Mouse (Mus musculus) myocyte (in vitro differentiated cells): Measurements from ENCODE around the gene Cyp26c1.

Experiments
- CEBPB ChIP-seq: IDR thresholded peaks from 2 replicates; pipeline ENCODE4 v1.6.1; 2011; ENCODE audit warnings: mild to moderate bottlenecking, moderate library complexity; ENCODE audit not compliant: poor library complexity, insufficient read depth, severe bottlenecking
- E2F4 ChIP-seq: IDR thresholded peaks from one replicate; pipeline ENCODE4 v1.6.1; 2011; ENCODE audit warnings: mild to moderate bottlenecking, control low read depth, moderate library complexity; ENCODE audit not compliant: insufficient read depth
- MAX ChIP-seq: IDR thresholded peaks from one replicate; pipeline ENCODE4 v1.6.1; 2011; ENCODE audit warnings: low read depth, mild to moderate bottlenecking, control low read depth
- MYOD1 ChIP-seq, 3 experiments: IDR thresholded peaks; one replicate each; pipeline ENCODE4 v1.6.1; 2011; ENCODE audit warnings: control low read depth in 2 of 3, low read depth in 2 of 3, mild to moderate bottlenecking in 2 of 3, moderate library complexity in 1 of 3; ENCODE audit not compliant: insufficient read length in 2 of 3, control insufficient read depth in 1 of 3
- MYOG ChIP-seq, 3 experiments: IDR thresholded peaks; one replicate each; pipeline ENCODE4 v1.6.1; 2011; ENCODE audit warnings: control low read depth in 2 of 3, low read depth in 2 of 3, mild to moderate bottlenecking in 2 of 3; ENCODE audit not compliant: insufficient read length in 2 of 3, control insufficient read depth in 1 of 3, insufficient read depth in 1 of 3
- POLR2A ChIP-seq: IDR thresholded peaks from one replicate; pipeline ENCODE4 v1.6.1; 2011; ENCODE audit warnings: low read depth, mild to moderate bottlenecking, control low read depth, moderate library complexity; ENCODE audit not compliant: insufficient read length
- POLR2AphosphoS2 ChIP-seq: IDR thresholded peaks from one replicate; pipeline ENCODE4 v1.6.1; 2011; ENCODE audit warnings: low read depth, control low read depth; ENCODE audit not compliant: insufficient read length
- REST ChIP-seq: IDR thresholded peaks from one replicate; pipeline ENCODE4 v1.6.1; 2011; ENCODE audit warnings: mild to moderate bottlenecking, control low read depth, moderate library complexity; ENCODE audit not compliant: insufficient read depth, insufficient read length
- TCF12 ChIP-seq: IDR thresholded peaks from one replicate; pipeline ENCODE4 v1.6.1; 2011; ENCODE audit warnings: mild to moderate bottlenecking, control low read depth; ENCODE audit not compliant: poor library complexity, insufficient read depth, severe bottlenecking
- TCF3 ChIP-seq: IDR thresholded peaks from one replicate; pipeline ENCODE4 v1.6.1; 2011; ENCODE audit warnings: low read depth, control low read depth; ENCODE audit not compliant: insufficient read length
- USF1 ChIP-seq: IDR thresholded peaks from one replicate; pipeline ENCODE4 v1.6.1; 2011; ENCODE audit warnings: low read depth, mild to moderate bottlenecking, control low read depth, moderate library complexity

DNA sequence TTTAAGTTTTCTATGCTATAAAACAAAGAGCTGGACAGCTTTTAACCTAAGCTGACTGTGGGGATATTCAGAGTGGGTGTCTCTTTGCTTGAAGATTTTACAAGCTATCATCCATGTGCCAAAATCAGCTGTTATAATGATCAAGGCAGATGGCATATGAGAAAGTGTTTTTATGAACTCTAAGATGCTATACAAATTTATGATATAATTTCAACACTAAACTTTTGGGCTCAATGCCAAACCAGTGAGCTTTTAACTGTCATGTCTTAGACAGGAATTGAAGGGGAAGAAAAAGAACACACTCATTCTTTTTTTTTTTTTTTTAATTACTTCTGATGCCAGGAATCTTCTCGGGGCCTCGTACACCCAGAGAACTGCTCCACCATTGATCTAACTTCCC is 34.9 kb upstream of the Cyp26c1 start:
- TF ChIP-seq POLR2A, result no peak
- TF ChIP-seq MYOG (IDR thresholded peaks at IDR 0.05; ENCODE audit: control insufficient read depth in 1 of 3, insufficient read depth in 1 of 3, insufficient read length in 2 of 3, low read depth in 2 of 3), result no peak
- TF ChIP-seq E2F4, result no peak
- no peak for TF ChIP-seq TCF12
- TF ChIP-seq USF1, result no peak
- no peak for TF ChIP-seq MYOD1 (IDR thresholded peaks at IDR 0.05; ENCODE audit: control insufficient read depth in 1 of 3, insufficient read length in 2 of 3, low read depth in 2 of 3)
- TF ChIP-seq REST, result no peak
- TF ChIP-seq MAX, result no peak
- TF ChIP-seq TCF3, result no peak
- no peak for TF ChIP-seq POLR2AphosphoS2
- TF ChIP-seq CEBPB, result no peak
